Comparison of ENCODE assay signal across 26 mouse cellular contexts in genomic region chr12:28801731-28802130, GRCm38 (mm10). TPM values are rescaled to one million over a fixed set of nuclear protein-coding genes. Genes with fewer than 3 reads are reported as not detected.
DNase-seq lines count a peak whose midpoint lies in the region; ATAC-seq lines count a peak whose summit lies in the region.
"Had no signal": no experiment of that assay in that cellular context is flagged by ENCODE, and none has a peak within 500 bp of the region (broad histone marks: within the 10 kb centered on the region; RNA-seq: fewer than 3 reads in every experiment).

No protein-coding gene starts in this region.

- H3K9ac ChIP-seq in forebrain, embryonic 15.5 days (replicated peaks): no peak overlapping the region
- H3K9ac ChIP-seq in midbrain, embryonic 13.5 days (replicated peaks): no peak overlapping the region
- no peak overlapping the region for H3K9ac ChIP-seq in midbrain, embryonic 15.5 days
- H3K9ac ChIP-seq: embryonic facial prominence, embryonic 13.5 days; kidney, embryonic 15.5 days; liver, embryonic 15.5 days; lung, embryonic 15.5 days; stomach, embryonic 15.5 days had no signal

- no peak for DNase-seq in forebrain, embryonic 10.5 days (ENCODE audit: extremely low spot score, low spot score)
- DNase-seq in cerebellum, adult 9-11 months: peak; percentile 49
- DNase-seq in retina, postnatal 1 day: no peak
- no peak for DNase-seq in urinary bladder, adult 18-20 months (ENCODE audit: low spot score in 2 of 2)
- DNase-seq: B cell, adult 2 months; embryo, embryonic 11 days; gastrocnemius, postnatal 14 days; heart, adult 11 months; kidney, postnatal 36 days; lung, postnatal 36 days; right cerebral cortex, postnatal 4 days; thymus, postnatal 25 days had no signal

- H3K4me3 ChIP-seq in forebrain, embryonic 10.5 days: no peak overlapping the region
- H3K4me3 ChIP-seq in forebrain, embryonic 15.5 days: no peak overlapping the region
- no peak overlapping the region for H3K4me3 ChIP-seq in midbrain, embryonic 13.5 days (replicated peaks)
- no peak overlapping the region for H3K4me3 ChIP-seq in midbrain, embryonic 15.5 days
- H3K4me3 ChIP-seq: embryonic facial prominence, embryonic 13.5 days; erythroblast, embryonic 14.5 days; kidney, embryonic 15.5 days; liver, embryonic 15.5 days; lung, embryonic 15.5 days; stomach, embryonic 15.5 days had no signal

- H3K27ac ChIP-seq in forebrain, embryonic 10.5 days: 0 out of 2 replicates have a peak overlapping the region, but pooled peaks have one; percentile 3
- no peak overlapping the region; the same call in 1 of the 2 replicates for H3K27ac ChIP-seq in forebrain, embryonic 15.5 days (replicated peaks)
- 0 out of 2 replicates have a peak overlapping the region, but pooled peaks have one; percentile 15 for H3K27ac ChIP-seq in midbrain, embryonic 13.5 days
- no peak overlapping the region for H3K27ac ChIP-seq in midbrain, embryonic 15.5 days
- H3K27ac ChIP-seq: embryonic facial prominence, embryonic 13.5 days; kidney, embryonic 15.5 days; lung, embryonic 15.5 days; stomach, embryonic 15.5 days had no signal

- peaks cover 4% of the 10 kb centered on the region for H3K9me3 ChIP-seq in forebrain, embryonic 10.5 days
- no peaks in the 10 kb centered on the region for H3K9me3 ChIP-seq in forebrain, embryonic 15.5 days
- no peaks in the 10 kb centered on the region; the same call in 1 of the 2 replicates for H3K9me3 ChIP-seq in midbrain, embryonic 13.5 days
- H3K9me3 ChIP-seq in midbrain, embryonic 15.5 days: no peaks in the 10 kb centered on the region
- H3K9me3 ChIP-seq: embryonic facial prominence, embryonic 13.5 days; kidney, embryonic 15.5 days; liver, embryonic 15.5 days; lung, embryonic 15.5 days; stomach, embryonic 15.5 days had no signal

- H3K4me1 ChIP-seq in forebrain, embryonic 10.5 days: peaks cover 55% of the 10 kb centered on the region
- H3K4me1 ChIP-seq in forebrain, embryonic 15.5 days: peaks cover 44% of the 10 kb centered on the region
- H3K4me1 ChIP-seq in midbrain, embryonic 13.5 days (replicated peaks): peaks cover 47% of the 10 kb centered on the region
- H3K4me1 ChIP-seq in midbrain, embryonic 15.5 days: peaks cover 38% of the 10 kb centered on the region
- H3K4me1 ChIP-seq: lung, embryonic 15.5 days had no signal

- peaks cover 19% of the 10 kb centered on the region; the same call in 1 of the 2 replicates for H3K27me3 ChIP-seq in forebrain, embryonic 10.5 days (ENCODE audit: poor library complexity, severe bottlenecking)
- H3K27me3 ChIP-seq in forebrain, embryonic 15.5 days: no peaks in the 10 kb centered on the region
- no peaks in the 10 kb centered on the region for H3K27me3 ChIP-seq in midbrain, embryonic 13.5 days
- H3K27me3 ChIP-seq in midbrain, embryonic 15.5 days (replicated peaks): no peaks in the 10 kb centered on the region
- H3K27me3 ChIP-seq: CH12.LX; embryonic facial prominence, embryonic 13.5 days; kidney, embryonic 15.5 days; liver, embryonic 15.5 days; lung, embryonic 15.5 days; Patski; stomach, embryonic 15.5 days had no signal

- no peak overlapping the region for H3K4me2 ChIP-seq in forebrain, embryonic 15.5 days (replicated peaks)
- H3K4me2 ChIP-seq in midbrain, embryonic 13.5 days (replicated peaks): no peak overlapping the region
- no peak overlapping the region for H3K4me2 ChIP-seq in midbrain, embryonic 15.5 days
- H3K4me2 ChIP-seq: embryonic facial prominence, embryonic 13.5 days; heart, embryonic 11.5 days; kidney, embryonic 15.5 days; liver, embryonic 15.5 days; lung, embryonic 15.5 days; stomach, embryonic 15.5 days had no signal

- 87% methylated on average over 6 of the region's 6 CpGs for WGBS in forebrain, embryonic 10.5 days
- 83% methylated on average over 6 of the region's 6 CpGs for WGBS in forebrain, embryonic 15.5 days
- WGBS in midbrain, embryonic 13.5 days: 79% methylated on average over 6 of the region's 6 CpGs
- WGBS in midbrain, embryonic 15.5 days: 79% methylated on average over 6 of the region's 6 CpGs

- H3K36me3 ChIP-seq in forebrain, embryonic 10.5 days (replicated peaks): peaks cover 4% of the 10 kb centered on the region; the same call in 1 of the 2 replicates
- no peaks in the 10 kb centered on the region for H3K36me3 ChIP-seq in forebrain, embryonic 15.5 days
- H3K36me3 ChIP-seq in midbrain, embryonic 13.5 days: no peaks in the 10 kb centered on the region
- H3K36me3 ChIP-seq in midbrain, embryonic 15.5 days (replicated peaks): no peaks in the 10 kb centered on the region
- H3K36me3 ChIP-seq: embryonic facial prominence, embryonic 13.5 days; kidney, embryonic 15.5 days; liver, embryonic 15.5 days; lung, embryonic 15.5 days; stomach, embryonic 15.5 days had no signal

- ATAC-seq in forebrain, embryonic 15.5 days (replicated peaks): no peak
- no peak for ATAC-seq in midbrain, embryonic 13.5 days
- no peak for ATAC-seq in midbrain, embryonic 15.5 days (replicated peaks)
- ATAC-seq: forebrain, embryonic 16.5 days; intestine, postnatal 0 days; Patski had no signal

RNA-seq across cellular contexts. Expression of gene Eipr1, which starts 50.1 kb away (rescaled TPM):
- polyA plus RNA-seq in forebrain, embryonic 10.5 days (2016; fragmentation: Nextera tagmentation; extraction: Ambion mirVana): 39.0 and 40.5 TPM in 2 replicates
- 75.2 and 76.8 TPM in 2 replicates for polyA plus RNA-seq in forebrain, embryonic 15.5 days (2015; fragmentation: Nextera tagmentation; extraction: Ambion mirVana)
- 71.3 and 75.7 TPM in 2 replicates for polyA plus RNA-seq in midbrain, embryonic 13.5 days (2015; fragmentation: Nextera tagmentation; extraction: Ambion mirVana)
- 79.2 and 85.6 TPM in 2 replicates for polyA plus RNA-seq in midbrain, embryonic 15.5 days (2015; fragmentation: Nextera tagmentation; extraction: Ambion mirVana)

RNA-seq across cellular contexts. Expression of gene Trappc12, which starts 51.5 kb away (rescaled TPM):
- polyA plus RNA-seq in forebrain, embryonic 10.5 days (2016; fragmentation: Nextera tagmentation; extraction: Ambion mirVana): 33.5 and 36.9 TPM in 2 replicates
- 43.7 and 45.0 TPM in 2 replicates for polyA plus RNA-seq in forebrain, embryonic 15.5 days (2015; fragmentation: Nextera tagmentation; extraction: Ambion mirVana)
- polyA plus RNA-seq in midbrain, embryonic 13.5 days (2015; fragmentation: Nextera tagmentation; extraction: Ambion mirVana): 43.8 and 46.0 TPM in 2 replicates
- 46.4 and 46.7 TPM in 2 replicates for polyA plus RNA-seq in midbrain, embryonic 15.5 days (2015; fragmentation: Nextera tagmentation; extraction: Ambion mirVana)

Comparison
In these comparisons a context has a peak if more than half of its experiments do, and no peak if none do; other contexts are left out.
1. H3K27ac ChIP-seq: peak in forebrain, embryonic 10.5 days (single experiment) and midbrain, embryonic 13.5 days (single experiment); none in forebrain, embryonic 15.5 days (single experiment) and midbrain, embryonic 15.5 days (single experiment).